Mouse (Mus musculus): Measurements from ENCODE around the gene Mlxipl. TPM values are rescaled to one million over a fixed set of nuclear protein-coding genes. Genes with fewer than 3 reads are reported as not detected.

Gene Mlxipl
- polyA plus RNA-seq, 1 experiment from 2014 or later: 2.0 TPM

- Histone ChIP-seq H3K4me1 (peaks cover 26% of the 10 kb centered on the region), H3K9ac (replicated peaks) (no peak overlapping the region), H3K9me3 (no peaks in the 10 kb centered on the region), H3K4me2 (replicated peaks) (no peak overlapping the region), H3K27ac (replicated peaks) (no peak overlapping the region), H3K36me3 (peaks cover 35% of the 10 kb centered on the region), H3K27me3 (no peaks in the 10 kb centered on the region), H3K4me3 (no peak overlapping the region)
- no peak for ATAC-seq (ENCODE audit: low FRiP score, low read depth)
- 95% methylated on average over 3 of the region's 3 CpGs for WGBS
These were observed 23.7 kb upstream of the Mlxipl start for GRCm38 (mm10) chr5:135066008-135066407.

DNA sequence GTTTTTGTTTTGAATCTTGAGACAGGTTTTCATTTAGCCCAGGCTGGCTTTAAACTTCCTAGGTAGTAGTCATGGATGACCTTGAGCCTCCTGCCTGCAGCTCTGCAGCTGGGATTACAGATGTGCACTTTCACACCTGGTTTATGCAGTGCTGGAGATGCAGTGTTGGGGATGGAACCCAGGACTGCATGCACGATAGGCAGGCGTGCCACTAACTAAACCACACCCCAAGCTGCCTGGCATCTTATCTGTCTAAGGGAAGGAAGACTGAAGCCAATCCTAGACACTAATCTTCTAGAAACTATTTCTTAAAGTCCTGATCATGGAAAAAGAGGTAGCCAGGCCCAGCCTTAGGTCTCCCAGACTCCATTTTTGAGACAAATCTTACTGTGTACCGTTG, 19.2 kb upstream of the Mlxipl start:
- ATAC-seq (ENCODE audit: low FRiP score, low read depth): no peak
- no peaks in the 10 kb centered on the region for H3K27me3 ChIP-seq
- 98% methylated on average over 3 of the region's 3 CpGs for WGBS
- no peak overlapping the region for H3K4me3 ChIP-seq
- no peak overlapping the region for H3K4me2 ChIP-seq (replicated peaks)
- H3K27ac ChIP-seq (replicated peaks): no peak overlapping the region
- H3K36me3 ChIP-seq: peaks cover 46% of the 10 kb centered on the region
- no peaks in the 10 kb centered on the region for H3K9me3 ChIP-seq
- H3K4me1 ChIP-seq: peaks cover 21% of the 10 kb centered on the region
- H3K9ac ChIP-seq (replicated peaks): no peak overlapping the region

DNA sequence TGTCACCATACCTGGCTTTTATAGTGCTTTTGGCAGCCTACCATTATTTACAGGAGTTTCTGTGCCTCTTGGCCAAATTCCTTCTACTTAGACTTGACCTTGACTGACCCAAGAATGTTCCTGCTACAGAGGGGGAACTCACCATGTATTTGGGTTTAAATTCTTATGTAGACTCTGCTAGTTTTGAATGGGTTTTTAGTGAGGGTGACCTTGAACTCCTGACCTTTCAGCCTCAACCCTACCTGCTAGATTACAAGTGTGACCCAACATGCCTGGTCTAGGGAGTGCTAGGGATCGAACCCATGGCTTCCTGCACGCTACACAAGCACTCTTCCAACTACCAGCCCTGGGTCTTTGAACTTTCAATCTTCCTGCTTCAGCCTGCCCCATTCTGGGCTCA, 17.6 kb upstream of the Mlxipl start:
- peaks cover 23% of the 10 kb centered on the region for H3K4me1 ChIP-seq
- no peak overlapping the region for H3K4me2 ChIP-seq (replicated peaks)
- no peak overlapping the region for H3K4me3 ChIP-seq
- H3K27ac ChIP-seq (replicated peaks): no peak overlapping the region
- peaks cover 42% of the 10 kb centered on the region for H3K36me3 ChIP-seq
- H3K9ac ChIP-seq (replicated peaks): no peak overlapping the region
- ATAC-seq (ENCODE audit: low FRiP score, low read depth): no peak
- no peaks in the 10 kb centered on the region for H3K27me3 ChIP-seq
- WGBS: 93% methylated on average over 2 of the region's 2 CpGs
- no peaks in the 10 kb centered on the region for H3K9me3 ChIP-seq

DNA sequence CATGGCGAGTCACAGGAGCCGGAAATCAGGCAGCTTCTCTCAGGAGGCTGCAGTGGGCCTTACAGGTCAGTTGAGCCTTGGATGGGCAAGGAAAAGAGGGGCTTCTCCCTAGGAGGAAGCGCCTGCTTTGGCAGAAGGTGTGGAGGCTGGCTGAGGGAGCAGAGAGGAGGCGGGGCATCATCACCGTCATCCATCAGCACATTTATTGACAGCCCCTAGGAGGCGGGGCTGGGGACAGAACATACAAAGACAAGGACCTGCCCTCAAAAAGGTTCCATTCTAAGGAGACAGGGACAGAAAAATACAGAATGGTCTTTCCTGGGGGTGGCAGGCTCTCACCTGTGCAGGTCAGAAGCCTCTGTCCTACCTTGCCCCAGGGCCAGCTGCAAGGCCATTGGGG, 17.0 kb upstream of the Mlxipl start:
- Histone ChIP-seq H3K4me1 (peaks cover 25% of the 10 kb centered on the region), H3K36me3 (peaks cover 35% of the 10 kb centered on the region), H3K27me3 (no peaks in the 10 kb centered on the region), H3K27ac (replicated peaks) (no peak overlapping the region), H3K9me3 (no peaks in the 10 kb centered on the region), H3K9ac (replicated peaks) (no peak overlapping the region), H3K4me2 (replicated peaks) (no peak overlapping the region), H3K4me3 (no peak overlapping the region)
- no peak for ATAC-seq (ENCODE audit: low FRiP score, low read depth)
- WGBS: 66% methylated on average over 6 of the region's 6 CpGs

- H3K9me3 ChIP-seq: no peaks in the 10 kb centered on the region
- H3K4me1 ChIP-seq: peaks cover 25% of the 10 kb centered on the region
- H3K27ac ChIP-seq (replicated peaks): no peak overlapping the region
- no peak overlapping the region for H3K4me2 ChIP-seq (replicated peaks)
- no peak for ATAC-seq (ENCODE audit: low FRiP score, low read depth)
- H3K4me3 ChIP-seq: no peak overlapping the region
- peaks cover 28% of the 10 kb centered on the region for H3K36me3 ChIP-seq
- no peaks in the 10 kb centered on the region for H3K27me3 ChIP-seq
- peak overlapping the region; percentile 29; the same call in 1 of the 2 replicates for H3K9ac ChIP-seq (replicated peaks)
- WGBS: 28% methylated on average over 23 of the region's 26 CpGs
These were observed 16.1 kb upstream of the Mlxipl start for GRCm38 (mm10) chr5:135073349-135074150.

DNA sequence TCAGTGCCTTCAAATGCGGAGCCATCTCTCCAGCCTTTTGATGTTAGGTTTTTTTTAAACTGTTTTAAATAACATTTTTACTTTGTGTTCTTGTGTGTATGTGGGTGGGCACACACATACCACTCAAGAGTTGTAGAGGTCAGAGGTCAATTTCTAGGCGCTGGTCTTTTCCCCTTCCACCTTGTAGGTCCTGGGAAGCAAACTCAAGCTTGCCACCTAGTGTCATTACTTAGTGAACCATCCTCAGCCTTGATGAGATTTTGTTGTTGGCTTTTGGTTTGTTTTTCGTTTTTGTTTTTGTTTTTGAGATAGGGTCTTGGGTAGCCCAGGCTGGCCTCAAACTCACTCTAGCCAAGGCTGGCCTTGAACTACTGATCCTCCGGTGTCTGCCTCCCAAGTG, 14.0 kb upstream of the Mlxipl start:
- H3K4me3 ChIP-seq: no peak overlapping the region
- no peak overlapping the region for H3K4me2 ChIP-seq (replicated peaks)
- no peaks in the 10 kb centered on the region for H3K9me3 ChIP-seq
- H3K27ac ChIP-seq (replicated peaks): no peak overlapping the region
- peaks cover 13% of the 10 kb centered on the region; the same call in 1 of the 2 replicates for H3K27me3 ChIP-seq
- ATAC-seq (ENCODE audit: low FRiP score, low read depth): no peak
- 69% methylated on average over 4 of the region's 4 CpGs for WGBS
- no peak overlapping the region for H3K9ac ChIP-seq (replicated peaks)
- H3K36me3 ChIP-seq: peaks cover 28% of the 10 kb centered on the region
- peaks cover 25% of the 10 kb centered on the region for H3K4me1 ChIP-seq

DNA sequence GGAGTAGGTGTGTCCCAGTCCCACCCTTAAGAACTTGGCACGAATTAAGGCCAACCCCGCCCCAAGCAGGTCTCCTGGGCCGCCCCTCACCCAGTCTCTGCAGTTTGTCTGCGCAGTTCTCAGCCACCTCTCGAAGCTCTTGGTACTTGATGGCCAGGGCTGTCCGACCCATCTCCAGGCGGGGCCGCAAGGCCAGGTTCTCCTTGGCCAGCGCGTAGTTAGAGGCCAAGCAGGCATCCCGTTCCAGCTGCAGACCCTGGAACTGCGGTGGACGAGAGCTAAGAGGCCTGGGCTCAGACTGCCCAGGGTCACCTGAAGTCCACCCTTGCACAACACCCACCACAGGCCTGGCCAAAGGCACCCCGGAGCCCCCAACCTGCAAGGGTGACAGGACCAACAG, 13.3 kb upstream of the Mlxipl start:
- Histone ChIP-seq H3K27ac (replicated peaks) (peak overlapping the region; percentile 88; the same call in 1 of the 2 replicates), H3K4me3 (peak overlapping the region; percentile 96), H3K36me3 (peaks cover 28% of the 10 kb centered on the region), H3K27me3 (peaks cover 13% of the 10 kb centered on the region; the same call in 1 of the 2 replicates), H3K4me2 (replicated peaks) (peak overlapping the region; percentile 73), H3K4me1 (peaks cover 25% of the 10 kb centered on the region), H3K9me3 (no peaks in the 10 kb centered on the region), H3K9ac (replicated peaks) (peak overlapping the region; percentile 100; the same call in 1 of the 2 replicates)
- ATAC-seq (ENCODE audit: low FRiP score, low read depth): no peak
- WGBS: 93% methylated on average over 14 of the region's 14 CpGs

- peak overlapping the region; percentile 100 for H3K9ac ChIP-seq (replicated peaks)
- H3K4me2 ChIP-seq (replicated peaks): peak overlapping the region; percentile 73
- peaks cover 13% of the 10 kb centered on the region; the same call in 1 of the 2 replicates for H3K27me3 ChIP-seq
- 17% methylated on average over 14 of the region's 14 CpGs for WGBS
- H3K4me1 ChIP-seq: peaks cover 25% of the 10 kb centered on the region
- peak overlapping the region; percentile 96 for H3K4me3 ChIP-seq
- peak; percentile 45; the same call in 1 of the 2 replicates for ATAC-seq (ENCODE audit: low FRiP score, low read depth)
- peak overlapping the region; percentile 88 for H3K27ac ChIP-seq (replicated peaks)
- H3K9me3 ChIP-seq: no peaks in the 10 kb centered on the region
- H3K36me3 ChIP-seq: peaks cover 22% of the 10 kb centered on the region
These were observed 12.7 kb upstream of the Mlxipl start for GRCm38 (mm10) chr5:135076931-135077505.

GRCm38 (mm10) chr5:135077564-135078481, 11.9 kb upstream of the Mlxipl start, which contains the start of gene Vps37d:
Gene Vps37d (minus strand): TSS chr5:135078266.
- H3K4me2 ChIP-seq (replicated peaks): peak within 1 kb of the TSS; percentile 73
- H3K9me3 ChIP-seq: no peaks in the 10 kb centered on the region
- H3K9ac ChIP-seq (replicated peaks): peak within 1 kb of the TSS; percentile 100
- peaks cover 25% of the 10 kb centered on the region for H3K4me1 ChIP-seq
- peak; percentile 91 for ATAC-seq (ENCODE audit: low FRiP score, low read depth)
- 1% methylated on average over 48 of the region's 83 CpGs for WGBS
- peaks cover 14% of the 10 kb centered on the region for H3K36me3 ChIP-seq
- H3K4me3 ChIP-seq: peak within 1 kb of the TSS; percentile 96
- H3K27me3 ChIP-seq: peaks cover 13% of the 10 kb centered on the region; the same call in 1 of the 2 replicates
- H3K27ac ChIP-seq (replicated peaks): peak within 1 kb of the TSS; percentile 88

- no peak; the same call in 1 of the 2 replicates for ATAC-seq (ENCODE audit: low FRiP score, low read depth)
- Histone ChIP-seq H3K4me2 (replicated peaks) (peak overlapping the region; percentile 73), H3K4me1 (peaks cover 20% of the 10 kb centered on the region), H3K4me3 (peak overlapping the region; percentile 96), H3K9ac (replicated peaks) (peak overlapping the region; percentile 100; the same call in 1 of the 2 replicates), H3K27ac (replicated peaks) (no peak overlapping the region), H3K27me3 (peaks cover 16% of the 10 kb centered on the region; the same call in 1 of the 2 replicates), H3K9me3 (no peaks in the 10 kb centered on the region), H3K36me3 (0 out of 2 replicates have a peak, but pooled peaks cover 10% of the 10 kb centered on the region)
- 2% methylated on average over 11 of the region's 11 CpGs for WGBS
These were observed 11.2 kb upstream of the Mlxipl start for GRCm38 (mm10) chr5:135078482-135078810.

DNA sequence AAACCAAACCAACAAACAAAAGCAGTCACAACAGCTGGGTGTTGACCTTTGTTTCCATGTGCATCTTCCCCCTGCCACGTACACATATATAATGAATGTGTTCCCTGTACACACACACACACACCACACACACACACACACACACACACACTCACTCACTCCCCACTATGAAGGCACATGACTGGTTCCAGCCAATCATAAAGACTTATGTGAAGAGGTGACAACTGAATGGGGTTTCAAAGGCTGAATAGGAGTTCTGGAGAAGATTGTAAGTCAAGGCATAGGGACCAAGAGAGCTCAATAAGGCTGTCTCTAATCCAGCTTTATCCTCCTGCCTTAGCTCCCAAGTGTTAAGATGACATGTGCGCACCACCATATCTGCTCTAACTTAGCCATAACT, 10.1 kb upstream of the Mlxipl start:
- H3K4me3 ChIP-seq: no peak overlapping the region

More for the DNA sequence above, 10.1 kb upstream of the Mlxipl start:
- H3K27ac ChIP-seq (replicated peaks): no peak overlapping the region
- H3K36me3 ChIP-seq: 0 out of 2 replicates have a peak, but pooled peaks cover 6% of the 10 kb centered on the region
- H3K9me3 ChIP-seq: no peaks in the 10 kb centered on the region
- ATAC-seq (ENCODE audit: low FRiP score, low read depth): no peak
- H3K9ac ChIP-seq (replicated peaks): no peak overlapping the region
- H3K4me2 ChIP-seq (replicated peaks): no peak overlapping the region
- H3K27me3 ChIP-seq: peaks cover 16% of the 10 kb centered on the region; the same call in 1 of the 2 replicates
- WGBS: 91% methylated on average over 2 of the region's 2 CpGs
- peaks cover 13% of the 10 kb centered on the region for H3K4me1 ChIP-seq
